9 mouse cellular contexts compared by ENCODE assay signal in the genomic region with DNA sequence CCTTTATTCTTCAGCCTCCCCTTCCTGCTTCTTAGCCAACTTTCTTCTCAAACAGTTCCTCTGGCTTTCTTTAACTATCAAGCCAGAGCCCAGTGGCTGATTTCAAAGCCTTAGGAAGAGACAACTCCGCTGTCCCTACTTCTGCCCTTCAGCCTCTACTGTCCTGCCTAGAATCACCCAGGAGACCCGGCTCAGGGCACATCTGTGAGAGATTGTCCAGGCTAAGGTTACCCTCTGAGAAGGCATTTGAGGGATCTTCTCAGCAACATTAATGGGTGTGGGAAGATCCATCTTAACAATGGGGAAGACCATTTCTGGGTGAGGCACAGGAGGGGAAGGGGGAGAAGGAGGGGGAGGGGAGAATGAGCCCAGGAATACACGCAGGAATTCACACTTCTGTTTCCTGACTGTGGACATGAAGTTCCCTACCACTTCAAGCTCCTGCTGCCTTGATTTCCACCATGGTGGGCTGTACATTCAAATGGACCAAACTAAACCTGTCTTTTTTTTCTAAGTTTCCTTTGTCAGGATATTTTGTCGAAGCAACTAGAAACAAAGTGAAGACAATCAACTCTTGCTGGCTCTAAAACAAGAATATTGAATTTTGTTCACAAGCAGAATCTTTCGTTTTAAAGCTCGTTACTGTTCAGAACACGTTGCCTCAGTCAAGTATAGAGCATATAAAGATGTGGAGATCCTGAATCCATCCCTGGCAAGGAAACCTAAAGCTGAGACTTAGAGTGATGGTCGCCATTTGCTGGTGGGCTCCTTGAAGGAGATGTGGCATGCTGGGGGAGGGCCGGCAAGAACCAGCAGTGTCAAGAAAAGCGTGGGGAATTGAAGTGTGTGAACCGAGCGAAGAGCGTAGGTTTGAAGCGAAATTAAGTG. TPM values are rescaled to one million over a fixed set of nuclear protein-coding genes. Genes with fewer than 3 reads are reported as not detected.
A peak's percentile ranks its signal among the peaks of the same experiment; 100 is the strongest.
DNase-seq lines count a peak whose midpoint lies in the region; ATAC-seq and TF ChIP-seq lines count a peak whose summit lies in the region.
"Had no signal": no experiment of that assay in that cellular context is flagged by ENCODE, and none has a peak within 500 bp of the region (broad histone marks: within the 10 kb centered on the region; RNA-seq: fewer than 3 reads in every experiment).

No protein-coding gene starts in this region.

- H3K36me3 ChIP-seq in testis, adult 2 months (ENCODE audit: control insufficient read depth, insufficient read depth, low read length) = no peaks in the 10 kb centered on the region
- H3K36me3 ChIP-seq in limb, embryonic 15.5 days = no peaks in the 10 kb centered on the region

- peak overlapping the region; percentile 32; the same call in 1 of the 2 replicates for H3K27ac ChIP-seq in testis, adult 2 months (ENCODE audit: control insufficient read depth, insufficient read depth, low read depth, low read length)
- peak overlapping the region; percentile 97 for H3K27ac ChIP-seq in limb, embryonic 15.5 days

- peaks cover 12% of the 10 kb centered on the region for H3K4me1 ChIP-seq in testis, adult 2 months (ENCODE audit: control insufficient read depth, insufficient read depth, low read length)
- peaks cover 17% of the 10 kb centered on the region for H3K4me1 ChIP-seq in limb, embryonic 15.5 days

- H3K9ac ChIP-seq in limb, embryonic 15.5 days = peak overlapping the region; percentile 31; the same call in 1 of the 2 replicates

- ATAC-seq in CD4-positive, CD25-positive, alpha-beta regulatory T cell, adult 4 months = no peak
- no peak for ATAC-seq in limb, embryonic 15.5 days (ENCODE audit: insufficient number of reproducible peaks, low FRiP score, low TSS enrichment, low read depth)

- no peaks in the 10 kb centered on the region for H3K27me3 ChIP-seq in testis, adult 2 months (ENCODE audit: control insufficient read depth, insufficient read depth, low read length)
- no peaks in the 10 kb centered on the region for H3K27me3 ChIP-seq in limb, embryonic 15.5 days

- 2% methylated on average over 14 of the region's 14 CpGs for WGBS in limb, embryonic 15.5 days

- peak; percentile 29 for DNase-seq in CD4-positive, CD25-positive, alpha-beta regulatory T cell, adult 2 months (ENCODE audit: low read depth, low spot score)
- DNase-seq in testis, postnatal 14 days (ENCODE audit: low spot score) = no peak
- peak; percentile 57 for DNase-seq in forelimb bud, embryonic 11.5 days (ENCODE audit: low read depth, low spot score)
- peak; percentile 73 for DNase-seq in retina, embryonic 14.5 days (ENCODE audit: low spot score)
- DNase-seq in layer of hippocampus, adult 8-10 months (ENCODE audit: low spot score in 2 of 2) = no peak

- no peaks in the 10 kb centered on the region for H3K9me3 ChIP-seq in limb, embryonic 15.5 days

- TF ChIP-seq CTCF in testis, adult 2 months (IDR thresholded peaks at IDR 0.05; ENCODE audit: control insufficient read depth, insufficient read depth, insufficient replicate concordance, low read depth, low read length) = no peak

- H3K4me2 ChIP-seq in limb, embryonic 15.5 days = peak overlapping the region; percentile 53

- no peak for TF ChIP-seq POLR2A in testis, adult 2 months (IDR thresholded peaks at IDR 0.05; ENCODE audit: control insufficient read depth, low read depth, low read length)

- peak overlapping the region; percentile 96 for H3K4me3 ChIP-seq in testis, adult 2 months (ENCODE audit: control insufficient read depth, low read depth, low read length)
- peak overlapping the region; percentile 70 for H3K4me3 ChIP-seq in limb, embryonic 15.5 days

RNA-seq across cellular contexts. Expression of gene Klrb1b, which starts 11.6 kb away (rescaled TPM):
- polyA plus RNA-seq in CD4-positive, CD25-positive, alpha-beta regulatory T cell, adult 4 months (2017; shearing (Covaris generic)) = not detected
- not detected in 2 replicates for polyA plus RNA-seq in testis, adult 2 months (2012; rRNA removed)
- polyA plus RNA-seq in limb, embryonic 15.5 days (2015; fragmentation: Nextera tagmentation; extraction: Ambion mirVana) = 0.11 and 0.18 TPM in 2 replicates
- total RNA-seq in layer of hippocampus, adult 8-10 months (2022) = 1 to 10 TPM in 1 of 4 experiments, under 1 TPM in 1, not detected in 2; 0.40 to 1.3 TPM
- total RNA-seq: layer of hippocampus, postnatal 14 days had no signal

RNA-seq across cellular contexts. Expression of gene Gm44511, which starts 11.6 kb away (rescaled TPM):
- not detected for polyA plus RNA-seq in CD4-positive, CD25-positive, alpha-beta regulatory T cell, adult 4 months (2017; shearing (Covaris generic))
- polyA plus RNA-seq in testis, adult 2 months (2012; rRNA removed) = not detected in 2 replicates
- polyA plus RNA-seq in limb, embryonic 15.5 days (2015; fragmentation: Nextera tagmentation; extraction: Ambion mirVana) = not detected in 2 replicates
- 1 to 10 TPM in 1 of 4 experiments, not detected in 3; 1.1 TPM for total RNA-seq in layer of hippocampus, adult 8-10 months (2022)
- total RNA-seq: layer of hippocampus, postnatal 14 days had no signal

RNA-seq across cellular contexts. Expression of gene Klrb1c, which starts 48.7 kb away (rescaled TPM):
- 1 to 10 TPM; 2.5 to 3.5 TPM for polyA plus RNA-seq in CD4-positive, CD25-positive, alpha-beta regulatory T cell, adult 4 months (2017; shearing (Covaris generic))
- polyA plus RNA-seq in testis, adult 2 months (2012; rRNA removed) = 0.25 TPM in 1 of 2 replicates, not detected in the other
- 0.07 TPM in 1 of 2 replicates, not detected in the other for polyA plus RNA-seq in limb, embryonic 15.5 days (2015; fragmentation: Nextera tagmentation; extraction: Ambion mirVana)
- under 1 TPM in 2 of 4 experiments, not detected in 2; 0.12 to 0.25 TPM for total RNA-seq in layer of hippocampus, adult 8-10 months (2022)
- total RNA-seq: layer of hippocampus, postnatal 14 days had no signal

RNA-seq across cellular contexts. Expression of gene Clec2i, which starts 49.7 kb away (rescaled TPM):
- polyA plus RNA-seq in CD4-positive, CD25-positive, alpha-beta regulatory T cell, adult 4 months (2017; shearing (Covaris generic)) = 100 to 1,000 TPM in 1 of 2 experiments, 10 to 100 TPM in 1; 98.3 to 104 TPM
- polyA plus RNA-seq in testis, adult 2 months (2012; rRNA removed) = 0.07 TPM in 1 of 2 replicates, not detected in the other
- 0.37 TPM in 1 of 2 replicates, not detected in the other for polyA plus RNA-seq in limb, embryonic 15.5 days (2015; fragmentation: Nextera tagmentation; extraction: Ambion mirVana)
- total RNA-seq in layer of hippocampus, adult 8-10 months (2022) = not detected

RNA-seq across cellular contexts. Expression of gene BC035044, which starts 53.2 kb away (rescaled TPM):
- 1 to 10 TPM; 2.1 to 3.6 TPM for polyA plus RNA-seq in CD4-positive, CD25-positive, alpha-beta regulatory T cell, adult 4 months (2017; shearing (Covaris generic))
- polyA plus RNA-seq in testis, adult 2 months (2012; rRNA removed) = 0.08 and 0.09 TPM in 2 replicates
- 0.19 and 0.58 TPM in 2 replicates for polyA plus RNA-seq in limb, embryonic 15.5 days (2015; fragmentation: Nextera tagmentation; extraction: Ambion mirVana)
- total RNA-seq in layer of hippocampus, adult 8-10 months (2022) = 1 to 10 TPM; 2.0 to 2.9 (median 2.1) TPM

Comparison
In these comparisons a context has a peak if more than half of its experiments do, and no peak if none do; other contexts are left out.
1. DNase-seq: peak in CD4-positive, CD25-positive, alpha-beta regulatory T cell, adult 2 months (single experiment), forelimb bud, embryonic 11.5 days (single experiment) and retina, embryonic 14.5 days (single experiment); none in testis, postnatal 14 days (single experiment) and layer of hippocampus, adult 8-10 months (0 of 2).